Mouse (Mus musculus) olfactory bulb, adult 2 months (tissue): ENCODE measurements around the gene Mrpl14. TPM values are rescaled to one million over a fixed set of nuclear protein-coding genes. Genes with fewer than 3 reads are reported as not detected.

Experiments
- H3K27ac ChIP-seq: fragments of 200-500 bp; 2 replicates; pipeline ENCODE4 v1.5.1; 2012; ENCODE audit warnings: low read depth, low read length; ENCODE audit not compliant: insufficient read depth
- H3K4me1 ChIP-seq: fragments of 200-500 bp; 2 replicates; pipeline ENCODE4 v1.6.1; 2012; ENCODE audit warnings: low read length; ENCODE audit not compliant: control insufficient read depth, insufficient read depth
- H3K4me3 ChIP-seq: fragments of 200-500 bp; 2 replicates; pipeline ENCODE4 v1.5.1; 2012; ENCODE audit warnings: mild to moderate bottlenecking, low read depth, low read length, moderate library complexity; ENCODE audit not compliant: insufficient read depth
- CTCF ChIP-seq: fragments of 200-500 bp; IDR thresholded peaks from 2 replicates; pipeline ENCODE4 v1.5.1; 2012; ENCODE audit warnings: low read depth, mild to moderate bottlenecking, low read length, moderate library complexity; ENCODE audit not compliant: insufficient read depth
- POLR2A ChIP-seq: fragments of 200-500 bp; IDR thresholded peaks from 2 replicates; pipeline ENCODE4 v1.6.1; 2012; ENCODE audit warnings: mild to moderate bottlenecking, low read depth, low read length, moderate library complexity; ENCODE audit not compliant: insufficient read depth
- WGBS: fragments of 180-500 bp; shearing (Covaris S2); methylation state at CpG from one replicate; pipeline ENCODE4 v1.1.7; 2018; 5-methylcytosine and 5-hydroxymethylcytosine counted together
- polyA plus RNA-seq: library from polyadenylated mRNA; stranded (reverse); fragments of >200 nt; gene quantifications from 2 replicates; pipeline ENCODE4 v1.2.4, GENCODE M21; 2012; ENCODE audit warnings: low replicate concordance; ENCODE audit not compliant: missing spikeins, insufficient read depth, insufficient read length

Mrpl14 gene
- polyA plus RNA-seq, 1 experiment: not detected

DNA sequence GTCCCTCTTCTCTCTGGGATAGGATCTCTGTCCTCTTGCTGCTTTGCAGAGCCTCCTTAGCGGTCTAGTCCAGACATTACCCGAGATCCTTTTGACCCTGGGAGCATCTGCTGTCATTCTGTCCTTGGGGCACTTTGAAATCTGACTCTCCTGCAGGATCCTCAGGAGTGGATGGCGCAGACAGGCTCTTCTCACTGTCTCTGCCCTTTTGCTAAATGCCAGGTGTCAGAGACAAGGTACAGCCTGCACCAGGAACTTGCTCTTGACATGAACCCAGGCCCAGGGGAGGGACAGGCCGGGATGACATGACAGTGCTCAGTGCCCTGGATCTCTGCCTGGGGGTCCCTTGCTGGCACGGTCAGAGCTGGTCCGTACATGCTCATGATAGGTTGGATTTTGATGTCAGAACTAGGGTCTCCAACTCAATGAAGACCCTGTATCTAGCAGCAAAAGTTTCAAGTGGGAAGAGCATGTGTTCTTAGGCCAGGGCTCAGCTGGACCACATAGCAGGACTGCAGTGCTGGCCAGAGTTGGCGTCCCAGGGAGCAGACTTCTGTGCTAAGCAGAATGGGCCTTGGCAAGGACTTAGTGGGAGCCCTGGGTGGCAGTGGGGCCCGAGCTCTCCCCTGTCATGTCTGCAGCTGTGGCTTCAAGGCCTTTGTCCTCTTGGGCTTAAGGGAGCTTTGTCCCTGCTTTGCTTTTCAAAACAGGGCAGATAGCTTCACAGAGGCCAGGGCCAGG lies 42.0 kb downstream of the Mrpl14 start:
- Histone ChIP-seq H3K27ac (no peak overlapping the region), H3K4me3 (no peak overlapping the region), H3K4me1 (peaks cover 4% of the 10 kb centered on the region; the same call in 1 of the 2 replicates)
- TF ChIP-seq CTCF (no peak), POLR2A (no peak)
- 82% methylated on average over 8 of the region's 8 CpGs for WGBS

GRCm38 (mm10) chr17:45729387-45729786 lies 43.3 kb downstream of the Mrpl14 start:
- H3K4me3 ChIP-seq: no peak overlapping the region
- H3K27ac ChIP-seq: no peak overlapping the region
- 53% methylated on average over 10 of the region's 10 CpGs for WGBS
- H3K4me1 ChIP-seq: peaks cover 11% of the 10 kb centered on the region
- no peak for TF ChIP-seq CTCF
- TF ChIP-seq POLR2A: no peak

DNA sequence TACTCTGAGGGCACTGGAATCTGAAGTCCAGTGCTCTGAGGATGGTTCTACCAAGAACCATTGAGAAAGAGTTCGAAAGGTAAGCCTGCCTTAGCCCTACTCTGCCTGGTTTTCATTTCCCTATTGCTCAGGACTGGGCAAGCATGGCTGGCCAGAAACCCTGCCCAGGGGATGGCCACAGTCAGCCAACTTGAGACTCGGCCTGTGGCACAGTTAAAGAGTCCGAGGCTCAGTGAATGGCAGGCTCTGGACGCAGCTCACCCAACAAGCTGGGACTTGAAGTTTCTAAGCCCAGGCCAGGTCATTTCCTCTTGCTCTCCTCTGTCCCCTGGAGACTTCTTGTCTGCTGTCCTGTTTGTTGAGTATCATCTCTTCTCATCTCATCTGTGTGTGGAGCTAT lies 44.6 kb downstream of the Mrpl14 start:
- peaks cover 19% of the 10 kb centered on the region for H3K4me1 ChIP-seq
- H3K4me3 ChIP-seq: no peak overlapping the region
- no peak overlapping the region for H3K27ac ChIP-seq
- TF ChIP-seq POLR2A: no peak
- TF ChIP-seq CTCF: no peak
- WGBS: 81% methylated on average over 4 of the region's 4 CpGs

DNA sequence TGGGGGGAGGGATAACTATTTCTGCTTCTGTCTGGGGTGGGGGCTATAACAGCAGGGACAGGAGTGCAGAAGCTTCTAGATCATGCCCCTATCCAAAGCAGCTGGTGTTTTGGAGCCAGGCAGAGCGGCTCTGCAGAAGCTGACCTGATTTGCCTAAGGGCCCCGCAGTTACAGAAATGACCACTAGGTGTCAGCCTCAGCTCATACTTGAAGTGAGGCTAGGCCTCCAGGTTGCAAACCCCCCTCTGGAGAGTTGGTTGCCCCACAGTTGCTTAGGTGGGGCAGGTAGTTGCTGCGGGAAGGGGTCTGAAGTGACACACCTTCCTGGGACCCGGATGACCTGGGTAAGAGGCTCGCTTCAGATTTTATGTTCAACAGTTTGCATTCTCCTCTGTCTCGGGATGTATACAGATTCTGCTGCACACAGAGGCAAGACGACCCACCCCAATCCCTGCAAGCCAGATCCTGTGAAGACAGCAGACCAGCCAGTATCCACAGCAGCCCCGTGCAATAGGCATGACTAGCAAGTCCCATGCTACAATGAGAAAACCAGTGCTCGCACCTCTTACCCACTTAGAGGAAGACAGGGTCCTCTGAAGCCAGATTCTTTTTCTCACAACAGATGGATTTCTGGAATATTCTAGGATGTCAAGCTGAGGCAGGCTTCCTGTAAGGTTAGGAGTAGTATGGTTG lies 45.2 kb downstream of the Mrpl14 start:
- WGBS: 21% methylated on average over 9 of the region's 9 CpGs
- H3K4me3 ChIP-seq: no peak overlapping the region

GRCm38 (mm10) chr17:45733038-45733734 lies 47.1 kb downstream of the Mrpl14 start:
- Histone ChIP-seq H3K4me1 (peaks cover 26% of the 10 kb centered on the region), H3K27ac (no peak overlapping the region), H3K4me3 (no peak overlapping the region)
- no peak for TF ChIP-seq POLR2A
- whole genome bisulfite sequencing: 31% methylated on average over 19 of the region's 19 CpGs

More for the DNA sequence above, 45.2 kb downstream of the Mrpl14 start:
- no peak for TF ChIP-seq POLR2A
- peak; percentile 69 for TF ChIP-seq CTCF
- Histone ChIP-seq H3K4me1 (peaks cover 25% of the 10 kb centered on the region), H3K27ac (no peak overlapping the region)

- WGBS: 3% methylated on average over 41 of the region's 41 CpGs
- Histone ChIP-seq H3K4me3 (peak within 1 kb of the TSS; percentile 31), H3K4me1 (peaks cover 26% of the 10 kb centered on the region), H3K27ac (peak within 1 kb of the TSS; percentile 40; the same call in 1 of the 2 replicates)
- no peak for TF ChIP-seq POLR2A
- no peak for TF ChIP-seq CTCF
Observed at GRCm38 (mm10) chr17:45733735-45734301, 47.7 kb downstream of the Mrpl14 start, which contains the start of gene 1600014C23Rik. TSS of gene 1600014C23Rik (minus strand) at chr17:45733844.

DNA sequence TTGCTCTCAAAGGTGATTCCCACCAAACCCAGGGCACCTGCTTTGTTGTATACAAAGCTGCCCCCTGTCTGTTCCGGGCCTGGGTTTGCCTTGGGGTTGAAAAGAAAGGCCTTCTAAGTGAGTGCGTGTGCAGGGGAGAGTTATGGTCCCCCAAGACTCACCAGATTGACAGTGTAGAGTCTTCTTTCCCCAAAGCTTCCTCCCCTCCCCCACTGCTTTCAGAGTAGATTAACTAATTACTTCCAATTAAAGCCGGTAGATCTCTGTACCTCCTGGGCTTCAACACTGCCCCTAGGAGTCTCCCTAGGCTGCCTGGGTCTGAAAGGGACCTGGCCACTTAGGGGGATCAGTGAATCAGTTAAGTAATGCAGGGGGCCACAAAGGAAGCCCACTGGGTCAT lies 48.2 kb downstream of the Mrpl14 start:
- 39% methylated on average over 3 of the region's 3 CpGs for WGBS
- no peak for TF ChIP-seq POLR2A
- peaks cover 26% of the 10 kb centered on the region for H3K4me1 ChIP-seq
- H3K27ac ChIP-seq: peak overlapping the region; percentile 40; the same call in 1 of the 2 replicates
- H3K4me3 ChIP-seq: no peak overlapping the region

DNA sequence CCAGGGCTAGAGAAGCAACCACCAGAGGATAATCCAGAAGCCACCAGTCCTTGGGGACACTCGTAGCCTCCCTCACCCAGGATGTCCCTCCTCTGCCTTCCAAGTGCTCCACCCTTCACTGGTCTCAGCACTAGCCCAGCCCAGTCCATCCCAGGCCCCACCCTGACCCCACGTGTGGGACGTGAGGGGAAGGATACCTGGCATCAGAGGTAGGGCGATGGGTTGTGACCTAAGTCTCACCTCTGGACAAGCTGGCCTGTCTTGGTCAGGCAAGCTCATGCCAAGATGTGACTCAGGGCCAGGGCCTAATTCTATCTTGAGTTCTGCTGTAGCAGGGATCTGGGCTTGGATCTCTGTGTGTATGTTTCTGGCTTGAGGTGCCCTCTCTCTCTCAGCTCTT lies 48.8 kb downstream of the Mrpl14 start:
- 79% methylated on average over 4 of the region's 4 CpGs for WGBS
- TF ChIP-seq POLR2A: no peak
- TF ChIP-seq CTCF: no peak
- H3K27ac ChIP-seq: no peak overlapping the region

More for the DNA sequence above, 48.8 kb downstream of the Mrpl14 start:
- Histone ChIP-seq H3K4me1 (peaks cover 26% of the 10 kb centered on the region), H3K4me3 (no peak overlapping the region)
